Mouse (Mus musculus) layer of hippocampus, adult 2 months (tissue): ENCODE results near the gene Wnt9a. TPM values are rescaled to one million over a fixed set of nuclear protein-coding genes. Genes with fewer than 3 reads are reported as not detected.

Experiments
- DNase-seq, 2 experiments: peaks; one replicate each; pipeline ENCODE4 v3.0.0; 2022; ENCODE audit warnings: low spot score in 2 of 2
- H3K27ac ChIP-seq: fragments of 200-600 bp; 2 replicates; pipeline ENCODE4 v1.8.1; 2022
- H3K4me3 ChIP-seq: fragments of 200-600 bp; 2 replicates; pipeline ENCODE4 v1.8.1; 2022; ENCODE audit warnings: mild to moderate bottlenecking
- CTCF ChIP-seq: fragments of 200-600 bp; conservative IDR thresholded peaks from 2 replicates; pipeline ENCODE4 v1.8.1; 2022; ENCODE audit warnings: antibody characterized with exemption, mild to moderate bottlenecking, moderate library complexity
- total RNA-seq, 2 experiments: library from RNA; stranded (reverse); gene quantifications; 2 replicates each; pipeline ENCODE4 v1.2.3; 2021

The Wnt9a gene
- total RNA-seq, 2 experiments from 2014 or later = 3.8 TPM

DNA sequence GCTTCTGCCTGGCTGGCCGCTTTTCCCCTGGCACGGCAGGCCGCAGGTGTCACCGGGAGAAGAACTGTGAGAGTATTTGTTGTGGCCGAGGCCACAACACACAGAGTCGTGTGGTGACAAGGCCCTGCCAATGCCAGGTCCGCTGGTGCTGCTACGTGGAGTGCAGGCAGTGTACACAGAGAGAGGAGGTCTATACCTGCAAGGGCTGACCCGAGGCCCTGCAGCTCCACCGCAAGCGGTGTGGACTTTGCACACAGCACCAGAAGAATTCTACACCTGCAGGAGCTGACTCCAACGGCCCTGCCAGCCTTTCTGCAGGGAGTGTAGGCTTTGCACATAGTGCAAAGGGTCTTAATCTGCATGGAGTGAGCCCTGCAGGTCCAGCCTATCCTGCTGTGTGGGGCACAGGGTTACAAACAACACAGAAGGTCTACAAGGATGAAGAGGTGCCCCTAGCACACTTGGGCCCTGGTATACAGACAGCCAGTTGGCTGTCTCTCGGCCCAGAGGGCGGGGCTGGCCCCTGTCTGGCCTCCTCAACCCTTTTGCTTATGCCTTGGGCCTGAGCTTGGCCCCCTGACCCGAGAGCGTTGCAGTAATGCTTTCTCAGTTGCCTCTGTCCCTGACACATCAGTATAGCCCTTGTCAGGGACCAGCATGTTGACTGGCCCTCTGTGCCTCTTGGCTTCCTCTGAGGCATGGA is 24.6 kb downstream of the Wnt9a start:
- Histone ChIP-seq H3K4me3 (no peak overlapping the region), H3K27ac (no peak overlapping the region)
- no peak for TF ChIP-seq CTCF
- DNase-seq = no peak

- no peak for DNase-seq
- TF ChIP-seq CTCF = no peak
- Histone ChIP-seq H3K4me3 (no peak overlapping the region), H3K27ac (peak overlapping the region; percentile 71)
These were observed 26.2 kb downstream of the Wnt9a start for GRCm38 (mm10) chr11:59332938-59333337.

GRCm38 (mm10) chr11:59335150-59335549 is 28.4 kb downstream of the Wnt9a start:
- no peak overlapping the region for H3K4me3 ChIP-seq
- no peak for DNase-seq
- no peak for TF ChIP-seq CTCF
- H3K27ac ChIP-seq = no peak overlapping the region

DNA sequence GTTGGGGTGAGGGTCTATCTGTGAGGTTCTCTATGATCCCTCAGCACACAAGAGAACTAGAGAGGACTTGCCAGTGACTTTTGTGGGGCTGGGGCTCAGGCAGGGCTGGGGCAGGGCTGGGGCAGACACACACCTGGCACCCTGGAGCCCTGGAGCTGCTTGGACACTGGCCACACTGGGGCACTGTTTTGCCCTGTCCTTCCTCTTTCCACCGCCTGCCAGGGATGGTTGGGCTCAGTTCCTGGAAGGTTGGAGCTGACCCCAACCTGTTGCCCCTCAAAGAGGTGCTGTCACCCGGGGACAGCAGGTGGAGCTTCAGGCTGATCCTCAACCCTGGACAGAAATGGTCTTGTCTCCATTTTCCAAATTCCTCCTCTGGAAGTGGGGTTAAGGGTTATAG is 29.2 kb downstream of the Wnt9a start:
- DNase-seq = no peak
- peak overlapping the region; percentile 62; the same call in 1 of the 2 replicates for H3K27ac ChIP-seq
- no peak for TF ChIP-seq CTCF
- H3K4me3 ChIP-seq = no peak overlapping the region

DNA sequence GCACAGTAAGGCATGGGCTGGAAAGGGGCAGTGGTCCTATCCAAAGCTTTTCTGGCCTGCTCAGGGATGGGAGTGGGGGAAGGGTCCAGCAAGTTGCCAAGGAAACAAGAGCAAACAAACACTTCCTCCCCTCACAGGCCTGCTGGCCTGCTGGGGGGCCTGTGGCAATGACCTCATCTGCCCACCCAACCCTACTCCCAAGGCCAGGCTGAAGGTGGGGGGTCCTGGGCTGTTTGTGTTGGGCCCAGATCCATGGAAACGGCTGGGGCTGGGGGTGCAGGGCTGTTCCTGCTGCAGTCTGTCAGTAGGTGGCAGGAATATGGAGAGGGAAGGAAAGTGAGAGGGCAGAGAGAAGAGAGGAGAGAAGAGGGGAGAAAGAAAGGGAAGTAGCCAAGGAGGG is 29.7 kb downstream of the Wnt9a start:
- TF ChIP-seq CTCF = peak; percentile 43
- Histone ChIP-seq H3K4me3 (no peak overlapping the region), H3K27ac (peak overlapping the region; percentile 62; the same call in 1 of the 2 replicates)
- no peak for DNase-seq

GRCm38 (mm10) chr11:59337955-59338735 is 31.4 kb downstream of the Wnt9a start:
- no peak for TF ChIP-seq CTCF
- H3K4me3 ChIP-seq = no peak overlapping the region
- H3K27ac ChIP-seq = peak overlapping the region; percentile 90
- DNase-seq = no peak

- H3K27ac ChIP-seq = peak overlapping the region; percentile 90
- peak; percentile 65 to 84 for DNase-seq
- TF ChIP-seq CTCF = no peak
- no peak overlapping the region for H3K4me3 ChIP-seq
These were observed 32.0 kb downstream of the Wnt9a start for GRCm38 (mm10) chr11:59338736-59339120.

DNA sequence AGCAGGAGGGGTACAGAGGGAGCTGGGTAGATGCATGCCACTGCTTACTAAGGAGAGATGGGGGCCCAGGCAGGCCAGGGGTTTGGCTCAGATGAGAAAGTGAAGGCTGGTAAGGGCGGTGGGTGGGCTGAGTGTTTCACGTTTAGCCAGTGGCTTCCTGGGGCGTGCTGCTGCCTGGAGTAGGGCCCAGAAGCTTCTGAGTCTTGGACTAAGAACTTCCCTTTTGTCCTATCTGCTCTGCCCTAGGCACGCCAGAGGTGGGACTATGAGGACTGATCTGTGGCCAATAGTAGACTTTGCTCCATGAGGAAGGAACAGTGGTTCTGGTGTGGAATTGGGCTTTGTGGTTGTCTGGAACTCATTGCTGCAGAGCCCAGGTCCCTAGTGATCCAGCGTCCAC is 36.2 kb downstream of the Wnt9a start:
- no peak overlapping the region for H3K4me3 ChIP-seq
- no peak overlapping the region for H3K27ac ChIP-seq
- no peak for TF ChIP-seq CTCF
- DNase-seq = no peak

DNA sequence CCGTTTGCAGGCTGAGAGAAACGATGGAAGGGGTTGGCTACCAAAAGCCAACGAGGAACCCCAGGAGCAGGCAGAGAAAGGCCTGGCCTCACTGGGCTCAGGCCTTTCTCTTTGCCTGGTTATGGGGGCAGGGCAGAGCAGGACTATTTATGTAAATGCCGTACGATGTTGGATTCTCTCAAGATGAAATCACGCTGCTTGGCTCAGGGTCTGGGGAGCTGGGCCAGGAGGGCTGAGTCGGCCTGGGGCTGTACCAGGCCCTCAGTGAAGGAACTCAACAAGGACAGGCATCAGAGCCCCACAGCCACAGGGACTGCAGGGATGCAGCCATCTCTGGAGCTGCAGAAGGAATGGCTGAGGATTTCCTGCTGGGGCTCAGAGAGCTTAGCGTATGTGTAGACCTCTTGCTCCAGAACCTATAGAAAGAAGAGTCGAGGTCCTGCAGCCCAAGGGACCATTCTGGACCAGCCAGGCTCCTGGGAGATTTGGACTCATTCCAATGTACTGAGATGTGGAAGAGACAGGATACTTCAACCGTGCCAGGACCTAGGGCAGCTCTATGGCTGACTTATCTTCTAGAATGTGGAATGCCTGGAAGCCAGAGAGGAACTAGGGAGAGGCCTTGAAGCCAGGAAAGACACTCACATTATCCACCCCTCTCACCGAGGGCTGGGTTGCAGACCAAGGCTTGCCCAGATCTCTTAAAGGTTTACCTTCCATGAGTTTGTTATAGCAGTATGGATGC is 39.6 kb downstream of the Wnt9a start:
- Histone ChIP-seq H3K27ac (no peak overlapping the region), H3K4me3 (no peak overlapping the region)
- no peak for DNase-seq
- TF ChIP-seq CTCF = no peak

- Histone ChIP-seq H3K27ac (no peak overlapping the region), H3K4me3 (no peak overlapping the region)
- TF ChIP-seq CTCF = peak; percentile 10; the same call in 1 of the 2 replicates
- no peak for DNase-seq
These were observed 43.6 kb downstream of the Wnt9a start for GRCm38 (mm10) chr11:59350326-59350725.

GRCm38 (mm10) chr11:59354793-59355192 is 48.1 kb downstream of the Wnt9a start:
- Histone ChIP-seq H3K4me3 (no peak overlapping the region), H3K27ac (no peak overlapping the region)
- no peak for DNase-seq
- no peak for TF ChIP-seq CTCF

DNA sequence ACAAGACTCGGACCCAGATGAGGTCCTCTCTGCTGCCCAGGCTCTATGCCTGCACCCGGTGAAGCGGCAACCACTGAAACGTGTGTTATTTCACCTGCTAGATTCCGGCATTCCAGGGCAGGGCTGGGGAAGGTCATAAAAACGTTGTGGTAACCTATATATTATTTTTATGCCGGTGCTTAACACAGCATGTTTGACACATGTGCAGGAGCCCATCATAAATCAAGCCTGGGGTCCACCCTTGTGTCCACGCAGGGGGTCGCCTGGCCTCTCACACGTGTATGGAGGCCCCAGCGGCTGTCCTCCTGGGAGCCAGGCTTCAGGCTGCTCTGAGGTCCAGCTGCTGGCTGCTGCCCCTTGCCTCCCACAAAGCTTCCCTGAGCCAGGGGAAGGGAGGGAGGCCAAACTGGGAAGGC is 50.2 kb downstream of the Wnt9a start:
- no peak for TF ChIP-seq CTCF
- Histone ChIP-seq H3K27ac (no peak overlapping the region), H3K4me3 (no peak overlapping the region)
- no peak for DNase-seq

GRCm38 (mm10) chr11:59361291-59361690 is 54.6 kb downstream of the Wnt9a start:
- no peak overlapping the region for H3K27ac ChIP-seq
- TF ChIP-seq CTCF = no peak
- no peak overlapping the region for H3K4me3 ChIP-seq
- no peak for DNase-seq
